Mouse (Mus musculus) frontal cortex, adult (tissue): ENCODE measurements around the gene March5.
A peak's percentile ranks its signal among the peaks of the same experiment; 100 is the strongest.

Source experiments
- ATAC-seq: cut with Nextera tagmentation; 2 replicates; pipeline ENCODE4 v1.9.2; 2017; ENCODE audit warnings: mild to moderate bottlenecking, moderate library complexity, mixed read lengths; ENCODE audit not compliant: low TSS enrichment

March5 gene

DNA sequence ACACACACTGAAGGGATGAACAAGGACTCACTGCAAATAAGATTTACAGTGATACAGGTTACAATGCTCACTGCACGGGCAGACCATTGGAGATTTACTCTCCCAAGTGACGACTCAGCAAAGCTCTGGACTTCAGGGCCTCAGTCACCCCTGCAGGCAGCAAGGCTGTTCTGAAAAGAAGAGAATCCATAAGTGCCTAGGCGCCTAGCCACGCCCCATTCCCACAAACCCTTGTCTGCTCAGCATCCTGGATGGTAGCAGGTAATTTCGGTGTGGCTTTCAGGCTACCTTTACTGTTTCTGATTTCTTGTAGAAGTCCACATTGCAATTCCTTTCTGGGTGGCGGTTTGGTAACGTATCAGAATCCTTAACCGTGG lies 56.2 kb downstream of the March5 start:
- ATAC-seq = no peak

DNA sequence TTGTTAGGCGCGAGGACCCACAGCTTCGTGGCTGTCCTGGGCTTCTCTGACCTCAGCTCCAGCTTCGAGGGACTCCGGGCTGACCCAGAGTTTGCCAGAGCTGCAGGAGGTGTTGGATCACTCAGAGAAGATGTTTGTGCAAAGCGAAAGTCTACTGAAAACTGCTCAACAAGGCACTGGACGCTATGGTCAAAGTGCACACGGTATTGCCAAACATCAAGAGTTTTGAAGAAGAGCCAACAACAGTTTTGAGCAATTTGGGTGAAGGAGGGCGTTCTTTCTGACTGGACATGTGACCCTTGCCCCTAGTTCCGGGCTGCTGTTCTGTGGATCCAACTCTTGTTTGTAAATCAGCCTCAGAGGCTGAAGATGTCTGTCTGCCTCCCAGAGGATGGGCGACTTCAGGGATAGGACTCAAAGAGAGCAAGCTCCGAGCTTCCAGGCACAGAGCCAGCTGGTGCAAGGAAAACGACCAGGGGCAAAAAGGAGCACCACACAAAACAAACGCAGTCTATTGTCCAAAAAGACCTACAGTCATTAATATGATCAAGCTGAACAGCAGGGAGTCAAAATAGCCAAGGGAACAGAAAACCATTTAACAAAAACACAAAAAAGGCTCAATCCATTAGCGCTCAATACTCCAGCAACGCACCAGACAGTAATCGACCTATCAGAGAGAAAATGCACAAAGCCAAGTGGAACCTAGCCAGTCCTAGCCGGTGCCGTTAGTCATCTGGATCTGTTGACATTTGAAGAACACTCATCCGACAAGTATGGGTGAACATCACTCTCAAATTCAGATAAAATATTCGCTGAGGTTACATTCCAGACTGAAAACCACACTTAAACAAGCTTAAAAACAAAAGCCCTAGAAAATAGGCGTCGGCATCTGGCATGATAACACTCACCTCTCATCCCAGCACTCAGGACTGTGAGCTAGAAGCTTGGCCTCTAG lies 56.9 kb downstream of the March5 start:
- no peak for ATAC-seq

- peak; percentile 91 for ATAC-seq
These were observed 58.2 kb downstream of the March5 start for GRCm38 (mm10) chr19:37265333-37266103.

DNA sequence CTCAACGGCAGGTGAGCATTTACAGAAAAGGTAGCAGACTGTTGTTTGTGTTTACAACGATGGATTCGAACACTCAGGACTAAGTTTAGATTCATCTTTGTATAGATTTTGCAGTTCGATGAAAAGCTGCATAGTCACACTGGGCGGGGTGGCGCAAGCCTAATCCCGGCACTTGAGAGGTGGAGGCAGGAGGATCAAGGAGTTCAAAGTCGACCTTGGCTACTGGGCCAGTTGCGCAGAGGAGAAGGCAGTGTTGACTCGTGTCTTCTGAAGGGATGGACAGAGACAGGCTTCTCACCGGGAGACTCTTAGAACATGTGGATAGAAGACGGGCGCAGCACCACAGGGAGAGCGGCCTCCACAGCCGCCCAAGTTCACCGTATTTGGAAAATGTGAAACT lies 61.8 kb downstream of the March5 start:
- ATAC-seq = no peak
